Mouse (Mus musculus) CH12.LX (cell line): ENCODE measurements at regions not wholly inside any gene's neighbourhood (a gene's known extent, or its start where the extent isn't known, plus 50 kb on each side); places are given as distances from the start of the nearest gene placed in this dataset.

Experiments used
- DNase-seq: peaks from one replicate; pipeline ENCODE4 v3.0.0-alpha.2; 2013; ENCODE audit errors: extremely low read depth
- H3K27ac ChIP-seq: 2 replicates; pipeline ENCODE4 v1.5.1; 2012; ENCODE audit warnings: low read depth, mild to moderate bottlenecking, control low read depth, moderate library complexity; ENCODE audit not compliant: insufficient read depth
- H3K27me3 ChIP-seq: replicated peaks from 2 replicates; pipeline ENCODE3; 2012; ENCODE audit warnings: inconsistent platforms
- H3K36me3 ChIP-seq, 2 experiments: replicated peaks in 1 of 2; 2 replicates each; pipeline versions ENCODE3 to v1.6.1; 2012; ENCODE audit warnings: inconsistent platforms in 1 of 2, low read length in 1 of 2, mild to moderate bottlenecking in 1 of 2, mixed read lengths in 1 of 2, moderate library complexity in 1 of 2; ENCODE audit not compliant: control insufficient read depth in 1 of 2, insufficient read depth in 1 of 2
- H3K4me1 ChIP-seq, 2 experiments: 2 replicates each; pipeline ENCODE4 v1.6.1; 2012; ENCODE audit warnings: inconsistent platforms in 1 of 2, moderate library complexity in 1 of 2; ENCODE audit not compliant: insufficient read depth in 2 of 2, control insufficient read depth in 1 of 2
- H3K4me2 ChIP-seq: 2 replicates; pipeline ENCODE4 v1.6.1; 2012; ENCODE audit warnings: low read depth, mild to moderate bottlenecking, control low read depth; ENCODE audit not compliant: poor library complexity, insufficient read depth, severe bottlenecking
- H3K4me3 ChIP-seq, 3 experiments: fragments of 150-350 bp in 1 of 3; sonication (generic) in 1 of 3; replicated peaks in 1 of 3; 2 replicates each; pipeline versions ENCODE3 to v1.5.1; 2011 to 2012; ENCODE audit warnings: low read depth in 2 of 3, low read length in 2 of 3, mild to moderate bottlenecking in 2 of 3, moderate library complexity in 2 of 3, control low read depth in 1 of 3, improper control_type of control experiment in 1 of 3, inconsistent platforms in 1 of 3, mixed read lengths in 1 of 3; ENCODE audit not compliant: poor library complexity in 1 of 3
- H3K79me2 ChIP-seq: replicated peaks from 2 replicates; pipeline ENCODE4 v1.6.1; 2012; ENCODE audit warnings: mild to moderate bottlenecking, moderate library complexity; ENCODE audit not compliant: control insufficient read depth, poor library complexity, insufficient read depth, severe bottlenecking; ENCODE audit errors: extremely low read depth
- H3K9ac ChIP-seq: 2 replicates; pipeline ENCODE4 v1.6.1; 2012; ENCODE audit warnings: low read depth, mild to moderate bottlenecking, control low read depth, moderate library complexity; ENCODE audit not compliant: insufficient read depth
- H3K9me3 ChIP-seq: replicated peaks from 2 replicates; pipeline ENCODE3; 2012; ENCODE audit warnings: low read length, inconsistent platforms, mixed read lengths
- BHLHE40 ChIP-seq: IDR thresholded peaks from 2 replicates; pipeline ENCODE4 v1.6.1; 2011; ENCODE audit warnings: mild to moderate bottlenecking, low read depth, low read length, improper control_type of control experiment
- CHD1 ChIP-seq: IDR thresholded peaks from 2 replicates; pipeline ENCODE4 v1.6.1; 2012; ENCODE audit warnings: low read depth, low read length, improper control_type of control experiment, inconsistent platforms
- CHD2 ChIP-seq: IDR thresholded peaks from 2 replicates; pipeline ENCODE4 v1.6.1; 2011; ENCODE audit warnings: low read length, improper control_type of control experiment
- CTCF ChIP-seq, 2 experiments: IDR thresholded peaks in 1 of 2; conservative IDR thresholded peaks in 1 of 2; 2 replicates each; pipeline ENCODE4 v1.5.1; 2011 to 2012; ENCODE audit warnings: low read depth in 2 of 2, low read length in 2 of 2, improper control_type of control experiment in 1 of 2, inconsistent platforms in 1 of 2, mild to moderate bottlenecking in 1 of 2, moderate library complexity in 1 of 2
- E2F4 ChIP-seq: IDR thresholded peaks from 2 replicates; pipeline ENCODE4 v1.6.1; 2011; ENCODE audit warnings: low read depth, low read length, improper control_type of control experiment; ENCODE audit not compliant: insufficient replicate concordance
- ETS1 ChIP-seq: conservative IDR thresholded peaks from 2 replicates; pipeline ENCODE4 v1.6.1; 2012; ENCODE audit warnings: low read depth, mild to moderate bottlenecking, inconsistent platforms, low read length, improper control_type of control experiment, moderate library complexity
- GABPA ChIP-seq: IDR thresholded peaks from 2 replicates; pipeline ENCODE4 v1.6.1; 2012; ENCODE audit warnings: low read depth, low read length, improper control_type of control experiment, inconsistent platforms; ENCODE audit not compliant: insufficient replicate concordance
- HCFC1 ChIP-seq: IDR thresholded peaks from 2 replicates; pipeline ENCODE4 v1.6.1; 2012; ENCODE audit warnings: low read depth, mild to moderate bottlenecking, inconsistent platforms, low read length, improper control_type of control experiment
- IRF4 ChIP-seq: IDR thresholded peaks from 2 replicates; pipeline ENCODE4 v1.6.1; 2014; ENCODE audit warnings: low read depth, mild to moderate bottlenecking, inconsistent platforms, low read length, improper control_type of control experiment
- JUN ChIP-seq: IDR thresholded peaks from 2 replicates; pipeline ENCODE4 v1.6.1; 2011; ENCODE audit warnings: low read depth, mild to moderate bottlenecking, low read length, improper control_type of control experiment, moderate library complexity; ENCODE audit not compliant: insufficient read depth
- MAFK ChIP-seq: IDR thresholded peaks from 2 replicates; pipeline ENCODE4 v1.6.1; 2011; ENCODE audit warnings: low read length, improper control_type of control experiment; ENCODE audit not compliant: insufficient replicate concordance
- MEF2A ChIP-seq: IDR thresholded peaks from 2 replicates; pipeline ENCODE4 v1.6.1; 2014; ENCODE audit warnings: low read depth, mild to moderate bottlenecking, inconsistent platforms, low read length, improper control_type of control experiment, borderline replicate concordance
- MXI1 ChIP-seq: IDR thresholded peaks from 2 replicates; pipeline ENCODE4 v1.6.1; 2011; ENCODE audit warnings: mild to moderate bottlenecking, low read depth, low read length, improper control_type of control experiment
- MYC ChIP-seq: IDR thresholded peaks from 2 replicates; pipeline ENCODE4 v1.6.1; 2011; ENCODE audit warnings: low read depth, mild to moderate bottlenecking, improper control_type of control experiment, low read length
- PAX5 ChIP-seq: IDR thresholded peaks from 2 replicates; pipeline ENCODE4 v1.6.1; 2012; ENCODE audit warnings: low read length, inconsistent platforms, mixed read lengths
- SMC3 ChIP-seq: IDR thresholded peaks from 2 replicates; pipeline ENCODE4 v1.6.1; 2011; ENCODE audit warnings: low read depth, low read length, improper control_type of control experiment
- TCF12 ChIP-seq: IDR thresholded peaks from 2 replicates; pipeline ENCODE4 v1.6.1; 2014; ENCODE audit warnings: low read depth, mild to moderate bottlenecking, inconsistent platforms, low read length, improper control_type of control experiment
- UBTF ChIP-seq: IDR thresholded peaks from 2 replicates; pipeline ENCODE4 v1.6.1; 2012; ENCODE audit warnings: low read depth, mild to moderate bottlenecking, inconsistent platforms, low read length, improper control_type of control experiment, moderate library complexity
- ZKSCAN1 ChIP-seq: IDR thresholded peaks from 2 replicates; pipeline ENCODE4 v1.6.1; 2012; ENCODE audit warnings: low read depth, inconsistent platforms, low read length, improper control_type of control experiment, borderline replicate concordance
- ZMIZ1 ChIP-seq: IDR thresholded peaks from 2 replicates; pipeline ENCODE4 v1.6.1; 2012; ENCODE audit warnings: low read depth, mild to moderate bottlenecking, inconsistent platforms, low read length, improper control_type of control experiment
- ZNF384 ChIP-seq: IDR thresholded peaks from 2 replicates; pipeline ENCODE4 v1.6.1; 2012; ENCODE audit warnings: low read depth, low read length, improper control_type of control experiment, inconsistent platforms
- dilution Hi-C: fragments of 300-500 bp; cut with MboI; formaldehyde crosslinking; loops from 2 replicates; pipeline ENCODE4 v1.14.3; 2020; ENCODE audit warnings: low sequenced_read_pairs; ENCODE audit not compliant: extremely low pct_unique_long_range_greater_than_20kb, extremely low pct_ligation_motif_present
- in situ Hi-C: fragments of 300-500 bp; cut with MboI; formaldehyde crosslinking; loops from 3 replicates; pipeline ENCODE4 v1.14.3; 2019; ENCODE audit warnings: low sequenced_read_pairs, low pct_ligation_motif_present, low pct_unique_long_range_greater_than_20kb, mixed read lengths

- H3K27me3 ChIP-seq: no peaks in the 10 kb centered on the region
- H3K79me2 ChIP-seq: no peaks in the 10 kb centered on the region
- dilution Hi-C loops: no loop called here
- H3K27ac ChIP-seq: no peak overlapping the region
- no peaks in the 10 kb centered on the region for H3K36me3 ChIP-seq
- no peak overlapping the region for H3K9ac ChIP-seq
- in situ Hi-C loops: no loop called here
- H3K4me1 ChIP-seq: no peaks in the 10 kb centered on the region
- no peak overlapping the region for H3K4me2 ChIP-seq
- no peak overlapping the region for H3K4me3 ChIP-seq
- TF ChIP-seq ETS1 (no peak), HCFC1 (no peak), UBTF (no peak), MAFK (no peak), SMC3 (no peak), CHD2 (no peak), CHD1 (no peak), JUN (no peak), GABPA (no peak), IRF4 (no peak), MYC (no peak), MXI1 (no peak), CTCF (conservative IDR thresholded peaks at IDR 0.05 in 1 of 2, IDR thresholded peaks at IDR 0.05 in 1 of 2; ENCODE audit: low read depth in 2 of 2, low read length in 2 of 2) (no peak), ZKSCAN1 (no peak), ZMIZ1 (no peak)
- no peak for DNase-seq
- H3K9me3 ChIP-seq: no peaks in the 10 kb centered on the region
These were observed 923.2 kb upstream of the Gm7489 start for GRCm38 (mm10) chr15:52961491-52961890.

DNA sequence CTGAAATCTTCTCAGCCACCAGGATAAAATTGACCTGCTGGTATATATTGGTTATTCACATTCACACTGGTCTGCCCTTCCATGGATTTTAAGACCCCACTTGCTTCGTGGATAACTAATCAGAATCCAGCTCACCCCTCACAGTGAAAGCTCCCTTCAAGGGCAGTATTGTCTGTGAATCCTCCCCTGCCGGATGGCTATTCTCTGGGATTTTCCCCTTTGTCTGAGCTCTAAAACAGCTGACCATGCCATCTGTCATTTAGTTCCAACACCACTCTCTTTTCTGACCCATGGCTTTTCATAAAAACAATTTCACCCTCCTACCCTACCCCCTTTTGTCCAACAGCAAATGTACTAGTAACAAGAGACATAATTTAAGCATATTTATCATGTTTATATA is 920.8 kb upstream of the Gm7489 start:
- no peaks in the 10 kb centered on the region for H3K27me3 ChIP-seq
- H3K4me1 ChIP-seq: no peaks in the 10 kb centered on the region
- no peak overlapping the region for H3K9ac ChIP-seq
- H3K4me2 ChIP-seq: no peak overlapping the region
- H3K27ac ChIP-seq: no peak overlapping the region
- H3K79me2 ChIP-seq: no peaks in the 10 kb centered on the region
- H3K4me3 ChIP-seq: no peak overlapping the region
- DNase-seq: no peak
- in situ Hi-C loops: no loop called here
- no peak for TF ChIP-seq E2F4
- TF ChIP-seq, all 38 proteins: peak for 0
- H3K9me3 ChIP-seq: no peaks in the 10 kb centered on the region
- dilution Hi-C loops: no loop called here
- H3K36me3 ChIP-seq: no peaks in the 10 kb centered on the region

DNA sequence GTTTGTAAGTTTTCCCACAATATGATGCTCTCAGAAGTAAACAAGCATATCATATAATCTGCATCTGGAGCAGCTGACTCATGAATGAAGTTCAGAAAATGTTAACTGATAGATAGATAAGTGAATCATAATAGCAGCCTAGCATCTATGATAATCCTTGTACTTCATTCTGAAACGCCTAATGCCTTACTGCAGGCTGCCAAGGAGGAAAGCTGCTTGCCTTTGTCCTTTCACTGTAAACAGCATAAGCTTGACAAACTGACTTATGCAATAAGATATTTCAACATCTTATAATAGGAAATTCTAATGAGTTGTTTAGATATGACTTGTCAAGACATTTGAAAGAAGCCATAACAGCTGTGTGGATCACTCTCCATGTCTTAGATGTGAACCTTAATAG is 920.3 kb upstream of the Gm7489 start:
- Histone ChIP-seq H3K4me1 (no peaks in the 10 kb centered on the region), H3K36me3 (no peaks in the 10 kb centered on the region), H3K27me3 (no peaks in the 10 kb centered on the region), H3K4me3 (no peak overlapping the region), H3K27ac (no peak overlapping the region), H3K79me2 (no peaks in the 10 kb centered on the region), H3K9me3 (no peaks in the 10 kb centered on the region), H3K9ac (no peak overlapping the region), H3K4me2 (no peak overlapping the region)
- DNase-seq: no peak
- in situ Hi-C loops: no loop called here
- dilution Hi-C loops: no loop called here
- TF ChIP-seq ZMIZ1: no peak
- no peak for TF ChIP-seq TCF12
- TF ChIP-seq MEF2A: no peak
- no peak for TF ChIP-seq MAFK
- no peak for TF ChIP-seq PAX5
- TF ChIP-seq ZNF384: no peak
- no peak for TF ChIP-seq UBTF
- TF ChIP-seq HCFC1: no peak
- no peak for TF ChIP-seq BHLHE40
